Mouse (Mus musculus): ENCODE measurements at regions not wholly inside any gene's neighbourhood (a gene's known extent, or its start where the extent isn't known, plus 50 kb on each side); places are given as distances from the start of the nearest gene placed in this dataset.

DNA sequence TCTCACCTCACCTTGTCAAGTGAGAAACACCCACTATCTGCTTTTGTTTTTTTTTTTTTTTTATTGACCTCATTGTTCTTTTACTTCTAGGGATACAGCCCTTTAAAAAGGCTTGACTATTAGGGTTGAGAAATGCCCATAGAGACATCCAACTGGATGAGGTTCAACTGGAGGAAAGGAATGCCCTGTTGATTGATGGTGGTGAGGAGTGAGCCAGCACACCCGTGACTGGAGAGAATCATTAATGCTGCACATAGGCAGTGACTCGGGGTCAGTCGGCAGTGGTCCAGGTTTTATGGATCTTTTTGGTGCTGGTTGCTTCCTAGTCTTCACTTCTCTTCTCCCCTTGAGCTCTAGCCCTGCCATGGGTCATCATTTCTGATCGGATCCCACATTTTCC, 82.9 kb upstream of the Cryz start:
- ATAC-seq (replicated peaks; ENCODE audit: low FRiP score, low read depth) (no peak), DNase-seq (ENCODE audit: low spot score) (no peak)
- Histone ChIP-seq H3K27me3 (ENCODE audit: insufficient read depth, low read length) (no peaks in the 10 kb centered on the region), H3K9me3 (replicated peaks; ENCODE audit: low read length) (no peaks in the 10 kb centered on the region), H3K4me1 (replicated peaks; ENCODE audit: insufficient read depth, low read length) (no peaks in the 10 kb centered on the region), H3K4me3 (replicated peaks; ENCODE audit: low read depth, low read length) (no peak overlapping the region), H3K9ac (ENCODE audit: low read depth, low read length) (no peak overlapping the region), H3K36me3 (ENCODE audit: insufficient read depth, low read length) (no peaks in the 10 kb centered on the region), H3K4me2 (ENCODE audit: low read length) (no peak overlapping the region), H3K27ac (no peak overlapping the region)
- TF ChIP-seq CTCF (IDR thresholded peaks at IDR 0.05; ENCODE audit: low read depth) = no peak
- WGBS = 71% methylated on average over 4 of the region's 4 CpGs

DNA sequence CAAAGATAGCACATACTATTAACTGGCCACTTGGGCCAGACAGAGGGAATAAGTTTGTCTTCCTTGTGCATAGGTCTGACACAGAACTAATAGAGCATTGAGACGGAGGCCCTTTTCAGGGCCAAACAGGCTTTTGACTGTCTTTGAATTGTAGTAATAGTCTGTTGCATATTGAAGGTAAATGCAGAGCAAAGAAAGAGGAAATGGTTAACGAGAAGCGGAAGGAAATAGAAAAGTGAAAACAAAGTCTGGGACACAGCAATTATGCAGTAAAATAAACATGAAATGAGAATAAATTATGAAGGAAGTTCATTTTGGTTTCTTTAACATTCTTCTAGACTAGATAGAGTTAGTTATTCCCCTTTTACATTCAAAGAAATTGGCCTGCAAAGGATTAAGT, 86.4 kb upstream of the Cryz start:
- H3K9me3 ChIP-seq (replicated peaks; ENCODE audit: low read length) = no peaks in the 10 kb centered on the region
- TF ChIP-seq CTCF (IDR thresholded peaks at IDR 0.05; ENCODE audit: low read depth) = no peak
- WGBS = 69% methylated on average over 3 of the region's 3 CpGs

DNA sequence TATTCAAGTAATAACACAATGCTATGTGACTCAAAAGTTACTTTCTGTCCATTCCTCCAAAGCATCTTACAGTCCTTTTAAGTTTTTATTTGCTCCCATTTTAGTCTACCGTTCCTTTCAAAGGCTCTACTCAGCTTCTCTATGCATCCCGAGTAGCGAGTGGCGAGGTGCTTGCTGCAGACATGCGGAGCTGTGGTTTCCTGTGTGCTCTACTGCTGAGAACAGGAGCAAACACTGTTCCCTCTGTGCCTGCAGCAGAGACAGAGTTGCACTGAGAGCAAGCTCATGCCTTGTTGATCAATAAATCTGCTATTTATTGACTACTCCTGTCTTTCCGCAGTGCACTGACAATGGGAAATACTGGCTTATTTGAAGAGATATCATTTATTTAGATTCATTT, 87.1 kb upstream of the Cryz start:
- no peak overlapping the region for H3K4me3 ChIP-seq (replicated peaks; ENCODE audit: low read depth, low read length)
- H3K27ac ChIP-seq = no peak overlapping the region
- no peak for TF ChIP-seq CTCF (IDR thresholded peaks at IDR 0.05; ENCODE audit: low read depth)
- no peaks in the 10 kb centered on the region for H3K36me3 ChIP-seq (ENCODE audit: insufficient read depth, low read length)
- DNase-seq (ENCODE audit: low spot score) (no peak), ATAC-seq (replicated peaks; ENCODE audit: low FRiP score, low read depth) (no peak)
- H3K4me2 ChIP-seq (ENCODE audit: low read length) = no peak overlapping the region
- no peaks in the 10 kb centered on the region for H3K9me3 ChIP-seq (replicated peaks; ENCODE audit: low read length)
- no peaks in the 10 kb centered on the region for H3K4me1 ChIP-seq (replicated peaks; ENCODE audit: insufficient read depth, low read length)
- H3K9ac ChIP-seq (ENCODE audit: low read depth, low read length) = no peak overlapping the region
- WGBS = 84% methylated on average over 6 of the region's 6 CpGs
- H3K27me3 ChIP-seq (ENCODE audit: insufficient read depth, low read length) = no peaks in the 10 kb centered on the region

More for the DNA sequence above, 86.4 kb upstream of the Cryz start:
- H3K4me2 ChIP-seq (ENCODE audit: low read length) = no peak overlapping the region
- H3K27me3 ChIP-seq (ENCODE audit: insufficient read depth, low read length) = no peaks in the 10 kb centered on the region
- H3K4me3 ChIP-seq (replicated peaks; ENCODE audit: low read depth, low read length) = no peak overlapping the region
- ATAC-seq (replicated peaks; ENCODE audit: low FRiP score, low read depth) = no peak
- no peak overlapping the region for H3K9ac ChIP-seq (ENCODE audit: low read depth, low read length)
- no peaks in the 10 kb centered on the region for H3K4me1 ChIP-seq (replicated peaks; ENCODE audit: insufficient read depth, low read length)
- DNase-seq (ENCODE audit: low spot score) = peak; percentile 3
- H3K27ac ChIP-seq = no peak overlapping the region
- H3K36me3 ChIP-seq (ENCODE audit: insufficient read depth, low read length) = no peaks in the 10 kb centered on the region

DNA sequence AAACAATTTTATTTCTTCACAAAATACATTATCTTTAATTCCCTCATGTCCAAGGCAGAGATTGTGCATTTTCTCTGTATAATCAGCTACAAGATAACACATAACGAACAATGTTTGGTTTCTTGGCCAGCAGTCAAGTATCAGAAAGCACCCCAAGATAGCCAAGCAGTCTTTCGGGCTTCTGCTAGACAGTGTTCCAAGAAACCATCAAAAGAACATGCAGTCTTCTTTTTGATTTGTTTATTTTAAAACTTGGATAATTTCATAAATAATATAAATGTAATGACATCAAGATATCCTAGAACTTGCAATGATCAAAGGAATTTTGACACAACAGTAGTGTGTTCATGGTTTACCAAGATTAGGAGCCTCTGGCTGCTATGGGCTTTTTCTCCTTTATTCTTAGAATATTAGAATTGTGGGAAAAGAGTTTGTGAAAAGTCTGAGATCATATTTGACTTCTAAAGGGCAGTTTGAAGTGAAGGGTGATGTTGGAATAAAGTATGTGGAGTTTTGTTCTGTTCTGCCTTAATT, 103.1 kb upstream of the Cryz start:
- H3K4me1 ChIP-seq (replicated peaks; ENCODE audit: insufficient read depth, low read length) = no peaks in the 10 kb centered on the region
- H3K27me3 ChIP-seq (ENCODE audit: insufficient read depth, low read length) = no peaks in the 10 kb centered on the region
- H3K36me3 ChIP-seq (ENCODE audit: insufficient read depth, low read length) = no peaks in the 10 kb centered on the region
- no peak overlapping the region for H3K4me2 ChIP-seq (ENCODE audit: low read length)
- no peak for ATAC-seq (replicated peaks; ENCODE audit: low FRiP score, low read depth)
- no peak for DNase-seq (ENCODE audit: low spot score)
- 74% methylated on average over 2 of the region's 2 CpGs for WGBS
- H3K27ac ChIP-seq = no peak overlapping the region
- H3K9me3 ChIP-seq (replicated peaks; ENCODE audit: low read length) = no peaks in the 10 kb centered on the region
- H3K9ac ChIP-seq (ENCODE audit: low read depth, low read length) = no peak overlapping the region
- H3K4me3 ChIP-seq (replicated peaks; ENCODE audit: low read depth, low read length) = no peak overlapping the region
- TF ChIP-seq CTCF (IDR thresholded peaks at IDR 0.05; ENCODE audit: low read depth) = no peak

DNA sequence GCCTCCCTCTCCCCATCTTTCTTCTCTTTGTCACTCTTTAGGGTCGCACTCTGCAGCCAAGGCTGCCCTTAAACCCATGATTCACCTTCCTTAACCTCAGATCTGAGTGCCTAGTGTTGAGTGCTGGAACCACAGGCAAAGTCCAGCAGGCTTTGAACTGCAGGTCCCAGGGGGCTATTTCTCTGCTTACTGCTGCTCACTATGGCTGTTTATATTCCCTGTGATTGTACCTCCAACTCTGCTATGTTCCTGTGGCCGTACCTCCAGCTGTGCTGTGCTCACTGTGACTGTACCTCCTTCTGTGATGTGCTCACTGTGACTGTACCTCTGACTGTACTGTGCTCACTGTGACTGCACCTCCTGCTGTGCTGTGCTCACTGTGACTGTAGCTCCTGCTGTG, 124.1 kb upstream of the Cryz start:
- no peaks in the 10 kb centered on the region for H3K36me3 ChIP-seq (ENCODE audit: insufficient read depth, low read length)
- no peaks in the 10 kb centered on the region for H3K9me3 ChIP-seq (replicated peaks; ENCODE audit: low read length)
- no peak for DNase-seq (ENCODE audit: low spot score)
- no peak overlapping the region for H3K27ac ChIP-seq
- no peaks in the 10 kb centered on the region for H3K27me3 ChIP-seq (ENCODE audit: insufficient read depth, low read length)
- H3K4me3 ChIP-seq (replicated peaks; ENCODE audit: low read depth, low read length) = no peak overlapping the region
- peaks cover 3% of the 10 kb centered on the region; the same call in 1 of the 2 replicates for H3K4me1 ChIP-seq (replicated peaks; ENCODE audit: insufficient read depth, low read length)
- no peak overlapping the region for H3K9ac ChIP-seq (ENCODE audit: low read depth, low read length)
- WGBS = 67% methylated on average over 2 of the region's 2 CpGs
- no peak for ATAC-seq (replicated peaks; ENCODE audit: low FRiP score, low read depth)
- no peak for TF ChIP-seq CTCF (IDR thresholded peaks at IDR 0.05; ENCODE audit: low read depth)
- no peak overlapping the region for H3K4me2 ChIP-seq (ENCODE audit: low read length)

DNA sequence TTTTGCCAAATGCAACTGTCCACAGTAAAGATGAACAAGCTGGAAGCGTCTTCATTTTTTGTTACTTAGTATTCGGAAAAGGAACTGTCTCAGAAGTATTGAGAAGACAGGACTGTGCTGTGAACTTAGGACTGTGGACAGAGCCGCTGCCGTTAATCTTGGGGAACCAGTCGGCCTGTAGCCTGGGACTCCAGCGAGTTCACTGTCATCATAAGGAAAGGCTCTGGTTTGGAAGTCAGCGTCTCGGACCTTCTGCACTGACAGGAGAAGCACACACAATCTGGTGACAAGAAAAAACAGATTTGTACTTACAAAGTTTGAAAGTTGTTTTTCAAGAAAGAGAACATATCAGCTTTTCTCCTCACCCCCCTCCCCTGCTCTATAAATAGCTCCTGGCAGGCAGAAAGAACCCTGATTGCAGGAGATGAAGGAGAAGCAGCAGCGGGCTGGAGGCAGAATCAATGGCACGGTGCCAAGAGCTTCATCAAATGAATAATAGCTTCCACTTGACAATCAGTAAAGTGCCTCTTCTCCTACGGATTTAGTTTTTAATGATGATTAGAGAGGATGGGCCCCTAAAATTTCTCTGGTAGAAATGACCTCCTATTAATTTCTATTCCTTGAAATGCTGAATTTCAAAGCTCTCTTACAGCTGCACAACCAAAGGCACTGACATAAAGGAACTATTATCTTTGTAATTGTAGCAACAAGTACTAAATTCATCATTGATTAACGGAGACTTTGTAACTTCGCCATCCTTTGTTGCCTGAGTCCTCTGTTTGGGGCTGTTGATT, 128.7 kb upstream of the Cryz start:
- no peak for TF ChIP-seq CTCF (IDR thresholded peaks at IDR 0.05; ENCODE audit: low read depth)

More for the DNA sequence above, 128.7 kb upstream of the Cryz start:
- Histone ChIP-seq H3K36me3 (ENCODE audit: insufficient read depth, low read length) (no peaks in the 10 kb centered on the region), H3K4me2 (ENCODE audit: low read length) (no peak overlapping the region), H3K9ac (ENCODE audit: low read depth, low read length) (no peak overlapping the region), H3K27ac (no peak overlapping the region), H3K4me3 (replicated peaks; ENCODE audit: low read depth, low read length) (no peak overlapping the region), H3K27me3 (ENCODE audit: insufficient read depth, low read length) (no peaks in the 10 kb centered on the region), H3K9me3 (replicated peaks; ENCODE audit: low read length) (no peaks in the 10 kb centered on the region), H3K4me1 (replicated peaks; ENCODE audit: insufficient read depth, low read length) (peaks cover 3% of the 10 kb centered on the region; the same call in 1 of the 2 replicates)
- ATAC-seq (replicated peaks; ENCODE audit: low FRiP score, low read depth) = no peak
- DNase-seq (ENCODE audit: low spot score) = peak; percentile 55
- WGBS = 15% methylated on average over 13 of the region's 13 CpGs
